In genomic region chr6:94646274-94646863, GRCm38 (mm10) we compare ENCODE assay signal across 11 mouse cellular contexts. TPM values are rescaled to one million over a fixed set of nuclear protein-coding genes. Genes with fewer than 3 reads are reported as not detected.
DNase-seq lines count a peak whose midpoint lies in the region; ATAC-seq and TF ChIP-seq lines count a peak whose summit lies in the region.
"Had no signal": no experiment of that assay in that cellular context is flagged by ENCODE, and none has a peak within 500 bp of the region (broad histone marks: within the 10 kb centered on the region; RNA-seq: fewer than 3 reads in every experiment).

No protein-coding gene starts in this region.

- DNase-seq in heart, embryonic 10.5 days (ENCODE audit: low spot score), result no peak
- no peak for DNase-seq in heart, postnatal 25 days (ENCODE audit: low spot score)
- peak; percentile 34 for DNase-seq in CD4-positive, CD25-positive, alpha-beta regulatory T cell, adult 2 months (ENCODE audit: low read depth, low spot score)
- DNase-seq in spleen, postnatal 14 days (ENCODE audit: low spot score in 2 of 2), result no peak
- DNase-seq in lung, postnatal 0 days (ENCODE audit: low spot score), result no peak
- no peak for DNase-seq in kidney, postnatal 25 days

- ATAC-seq in midbrain, embryonic 16.5 days, result no peak
- ATAC-seq in lung, postnatal 0 days, result no peak

- H3K4me3 ChIP-seq in heart, embryonic 10.5 days, result no peak overlapping the region
- no peak overlapping the region for H3K4me3 ChIP-seq in embryonic fibroblast, embryonic 13.5 days (ENCODE audit: insufficient read depth, low read length)
- no peak overlapping the region for H3K4me3 ChIP-seq in midbrain, embryonic 16.5 days (ENCODE audit: low read depth, low read length)
- H3K4me3 ChIP-seq in lung, postnatal 0 days (ENCODE audit: low read depth, low read length), result no peak overlapping the region
- H3K4me3 ChIP-seq: lung, embryonic 15.5 days; neural tube, embryonic 12.5 days had no signal

- intact Hi-C loops in heart, postnatal 25 days (cut with DNase I), result no loop called here

- TF ChIP-seq EP300 in lung, postnatal 0 days (IDR thresholded peaks at IDR 0.05), result no peak

- TF ChIP-seq POLR2A in embryonic fibroblast, embryonic 13.5 days (IDR thresholded peaks at IDR 0.05; ENCODE audit: low read depth, low read length), result no peak

- no peak overlapping the region for H3K9ac ChIP-seq in midbrain, embryonic 16.5 days (ENCODE audit: low read depth, low read length)
- no peak overlapping the region for H3K9ac ChIP-seq in lung, postnatal 0 days (replicated peaks; ENCODE audit: low read depth)
- H3K9ac ChIP-seq: lung, embryonic 15.5 days; neural tube, embryonic 12.5 days had no signal

- no peak overlapping the region for H3K4me2 ChIP-seq in midbrain, embryonic 16.5 days (ENCODE audit: low read length)
- no peak overlapping the region for H3K4me2 ChIP-seq in lung, postnatal 0 days (replicated peaks; ENCODE audit: low read depth, low read length)
- H3K4me2 ChIP-seq: lung, embryonic 15.5 days; neural tube, embryonic 12.5 days had no signal

- H3K27me3 ChIP-seq in heart, embryonic 10.5 days (ENCODE audit: insufficient read depth, poor library complexity, severe bottlenecking), result peaks cover 15% of the 10 kb centered on the region; the same call in 1 of the 2 replicates
- H3K27me3 ChIP-seq in midbrain, embryonic 16.5 days (ENCODE audit: control insufficient read depth, insufficient read depth, low read depth, low read length), result no peaks in the 10 kb centered on the region
- no peaks in the 10 kb centered on the region for H3K27me3 ChIP-seq in lung, postnatal 0 days (replicated peaks; ENCODE audit: insufficient read depth, low read length)
- H3K27me3 ChIP-seq: lung, embryonic 15.5 days; neural tube, embryonic 12.5 days had no signal

- no peaks in the 10 kb centered on the region for H3K36me3 ChIP-seq in heart, embryonic 10.5 days
- H3K36me3 ChIP-seq in midbrain, embryonic 16.5 days (ENCODE audit: control insufficient read depth, insufficient read depth, low read length), result no peaks in the 10 kb centered on the region
- no peaks in the 10 kb centered on the region for H3K36me3 ChIP-seq in lung, postnatal 0 days (ENCODE audit: insufficient read depth, low read length)
- H3K36me3 ChIP-seq: lung, embryonic 15.5 days had no signal

- no peaks in the 10 kb centered on the region for H3K9me3 ChIP-seq in heart, embryonic 10.5 days
- no peaks in the 10 kb centered on the region for H3K9me3 ChIP-seq in midbrain, embryonic 16.5 days (replicated peaks; ENCODE audit: control insufficient read depth, low read length, poor library complexity, severe bottlenecking)
- H3K9me3 ChIP-seq in lung, postnatal 0 days (ENCODE audit: low read length), result no peaks in the 10 kb centered on the region
- H3K9me3 ChIP-seq: G1E; lung, embryonic 15.5 days; neural tube, embryonic 12.5 days had no signal

- 0 out of 2 replicates have a peak overlapping the region, but pooled peaks have one; percentile 25 for H3K27ac ChIP-seq in heart, embryonic 10.5 days
- H3K27ac ChIP-seq in embryonic fibroblast, embryonic 13.5 days (ENCODE audit: insufficient read depth, low read length), result peak overlapping the region; percentile 97
- peak overlapping the region; percentile 9; the same call in 1 of the 2 replicates for H3K27ac ChIP-seq in midbrain, embryonic 16.5 days (ENCODE audit: low read length)
- no peak overlapping the region for H3K27ac ChIP-seq in lung, postnatal 0 days (ENCODE audit: low read length)
- H3K27ac ChIP-seq: lung, embryonic 15.5 days; neural tube, embryonic 12.5 days had no signal

- peaks cover 47% of the 10 kb centered on the region for H3K4me1 ChIP-seq in heart, embryonic 10.5 days
- peaks cover 39% of the 10 kb centered on the region for H3K4me1 ChIP-seq in embryonic fibroblast, embryonic 13.5 days (ENCODE audit: control insufficient read depth, insufficient read depth, low read length)
- peaks cover 27% of the 10 kb centered on the region for H3K4me1 ChIP-seq in midbrain, embryonic 16.5 days (ENCODE audit: control insufficient read depth, insufficient read depth, low read length)
- H3K4me1 ChIP-seq in lung, postnatal 0 days (ENCODE audit: insufficient read depth, low read depth, low read length), result peaks cover 29% of the 10 kb centered on the region; the same call in 1 of the 2 replicates

- 58% methylated on average over 6 of the region's 6 CpGs for WGBS in heart, embryonic 10.5 days
- 73% methylated on average over 6 of the region's 6 CpGs for WGBS in midbrain, embryonic 16.5 days
- 58% methylated on average over 6 of the region's 6 CpGs for WGBS in lung, postnatal 0 days

- no peak for TF ChIP-seq CTCF in embryonic fibroblast, embryonic 13.5 days (IDR thresholded peaks at IDR 0.05; ENCODE audit: borderline replicate concordance, insufficient read depth, low read length)
- no peak for TF ChIP-seq CTCF in lung, postnatal 0 days (IDR thresholded peaks at IDR 0.05)

RNA-seq across cellular contexts. Expression of gene Lrig1, which starts 53.6 kb away (rescaled TPM):
- polyA plus RNA-seq in heart, embryonic 10.5 days (2016; fragmentation: Nextera tagmentation; extraction: Ambion mirVana), result 9.7 and 11.8 TPM in 2 replicates
- 10 to 100 TPM; 35.3 to 35.9 TPM for total RNA-seq in heart, postnatal 25 days (2021)
- polyA plus RNA-seq in embryonic fibroblast, embryonic 13.5 days (2011; ENCODE audit: insufficient read length, low read depth, missing spikeins), result 34.6 and 44.5 TPM in 2 replicates
- polyA plus RNA-seq in midbrain, embryonic 16.5 days (2015; fragmentation: Nextera tagmentation; extraction: Ambion mirVana), result 8.6 and 14.2 TPM in 2 replicates
- 8.1 and 9.2 TPM in 2 replicates for polyA plus RNA-seq in lung, postnatal 0 days (2015; fragmentation: Nextera tagmentation; extraction: Ambion mirVana)
